Mouse (Mus musculus): ENCODE results near the gene Pou2f3. TPM values are rescaled to one million over a fixed set of nuclear protein-coding genes. Genes with fewer than 3 reads are reported as not detected.

Gene Pou2f3
- polyA plus RNA-seq, 1 experiment from 2014 or later: not detected

DNA sequence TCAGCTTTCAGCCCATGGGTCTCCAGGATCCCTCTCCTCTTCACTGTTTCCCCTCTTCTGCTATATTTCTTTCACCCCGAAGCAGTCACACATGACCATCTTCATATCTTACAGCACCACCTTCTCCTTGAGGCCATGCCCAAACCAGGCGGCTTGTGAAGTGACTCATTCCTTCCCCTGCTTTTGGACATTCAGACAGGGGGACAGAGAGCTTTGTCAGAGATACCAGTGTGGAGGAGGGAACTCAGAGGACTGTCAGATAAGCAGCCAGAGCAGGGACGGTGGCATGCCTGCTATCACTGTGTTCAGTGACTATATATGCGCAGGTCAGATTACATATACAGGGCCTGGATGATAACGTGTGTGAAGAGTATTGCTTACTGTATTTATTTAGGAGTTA is 24.3 kb upstream of the Pou2f3 start:
- 88% methylated on average over 5 of the region's 5 CpGs for WGBS
- Histone ChIP-seq H3K27ac (no peak overlapping the region), H3K27me3 (ENCODE audit: control insufficient read depth, insufficient read depth, low read length) (peaks cover 28% of the 10 kb centered on the region), H3K4me2 (replicated peaks) (no peak overlapping the region), H3K9ac (no peak overlapping the region), H3K4me3 (replicated peaks; ENCODE audit: low read length) (no peak overlapping the region), H3K4me1 (replicated peaks; ENCODE audit: control insufficient read depth, insufficient read depth, low read length) (no peaks in the 10 kb centered on the region; the same call in 1 of the 2 replicates), H3K9me3 (ENCODE audit: control insufficient read depth, low read length) (no peaks in the 10 kb centered on the region), H3K36me3 (replicated peaks; ENCODE audit: control insufficient read depth, insufficient read depth) (no peaks in the 10 kb centered on the region)
- DNase-seq (ENCODE audit: low spot score): no peak
- no peak for ATAC-seq (ENCODE audit: low FRiP score)

DNA sequence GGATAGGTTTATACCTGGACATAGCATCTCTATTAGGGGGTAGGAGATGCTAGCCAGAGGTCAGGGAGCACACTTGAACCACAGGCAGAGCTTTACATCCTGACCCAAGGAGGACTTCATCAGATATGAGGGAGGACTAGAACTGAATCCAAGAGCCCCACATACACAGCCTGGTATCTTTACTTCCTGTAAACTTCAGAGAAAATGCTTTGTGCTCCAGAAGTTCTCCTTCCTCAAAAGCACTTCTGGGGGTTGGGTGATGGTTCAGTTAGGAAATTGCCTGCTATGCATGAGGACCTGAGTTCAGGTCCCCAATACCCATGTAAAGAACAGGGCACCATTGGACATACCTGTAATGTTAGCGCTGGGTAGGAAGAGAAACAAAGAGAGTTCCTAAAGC is 23.3 kb upstream of the Pou2f3 start:
- Histone ChIP-seq H3K9ac (no peak overlapping the region), H3K27ac (no peak overlapping the region), H3K36me3 (replicated peaks; ENCODE audit: control insufficient read depth, insufficient read depth) (no peaks in the 10 kb centered on the region), H3K4me3 (replicated peaks; ENCODE audit: low read length) (no peak overlapping the region), H3K9me3 (ENCODE audit: control insufficient read depth, low read length) (no peaks in the 10 kb centered on the region), H3K4me1 (replicated peaks; ENCODE audit: control insufficient read depth, insufficient read depth, low read length) (no peaks in the 10 kb centered on the region), H3K27me3 (ENCODE audit: control insufficient read depth, insufficient read depth, low read length) (peaks cover 18% of the 10 kb centered on the region), H3K4me2 (replicated peaks) (no peak overlapping the region)
- DNase-seq (ENCODE audit: low spot score) (no peak), ATAC-seq (ENCODE audit: low FRiP score) (no peak)
- 97% methylated on average over 1 of the region's 1 CpGs for WGBS

DNA sequence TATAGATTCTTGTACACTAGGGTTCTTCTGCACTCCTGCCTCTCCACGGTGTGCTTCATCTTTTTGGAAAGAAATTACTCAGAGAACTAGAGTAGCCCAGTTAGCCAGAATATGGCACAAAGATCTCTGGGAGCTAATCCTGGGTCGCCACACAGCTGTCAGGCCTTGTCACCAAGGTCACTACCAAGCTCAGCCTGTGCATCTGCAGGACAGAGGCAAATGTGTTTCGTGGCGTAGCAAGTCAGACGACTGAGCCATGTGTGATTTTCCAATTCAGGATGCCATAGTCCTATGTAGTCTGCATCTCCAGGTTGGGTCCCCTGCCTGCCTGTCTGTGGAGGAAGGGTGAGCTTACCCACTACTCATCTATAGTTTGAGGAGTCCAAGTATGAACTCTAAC is 22.9 kb upstream of the Pou2f3 start:
- no peak overlapping the region for H3K4me3 ChIP-seq (replicated peaks; ENCODE audit: low read length)
- no peak overlapping the region for H3K4me2 ChIP-seq (replicated peaks)
- no peaks in the 10 kb centered on the region for H3K9me3 ChIP-seq (ENCODE audit: control insufficient read depth, low read length)
- WGBS: 80% methylated on average over 5 of the region's 5 CpGs
- DNase-seq (ENCODE audit: low spot score) (no peak), ATAC-seq (ENCODE audit: low FRiP score) (no peak)
- peaks cover 13% of the 10 kb centered on the region for H3K27me3 ChIP-seq (ENCODE audit: control insufficient read depth, insufficient read depth, low read length)
- H3K36me3 ChIP-seq (replicated peaks; ENCODE audit: control insufficient read depth, insufficient read depth): no peaks in the 10 kb centered on the region
- no peaks in the 10 kb centered on the region for H3K4me1 ChIP-seq (replicated peaks; ENCODE audit: control insufficient read depth, insufficient read depth, low read length)
- no peak overlapping the region for H3K27ac ChIP-seq
- no peak overlapping the region for H3K9ac ChIP-seq

DNA sequence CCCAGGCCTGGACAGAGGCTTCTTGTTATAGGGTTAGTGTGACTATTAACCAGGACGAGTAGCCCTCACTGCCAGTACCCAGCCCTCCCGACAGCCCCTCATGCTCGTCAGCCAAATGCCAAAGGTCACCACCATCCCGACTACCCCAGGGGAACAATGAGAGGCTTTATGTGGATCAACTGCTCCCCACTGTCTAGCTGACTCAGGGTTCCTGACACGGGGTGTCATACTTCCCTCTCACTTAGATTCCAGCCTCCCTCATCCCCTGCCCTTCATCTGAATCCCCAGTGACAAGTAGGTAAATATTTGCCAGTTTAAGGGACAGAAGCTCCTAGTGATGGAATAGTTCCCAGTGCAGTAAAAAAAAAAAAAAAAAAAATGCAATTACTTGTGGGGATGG is 22.1 kb upstream of the Pou2f3 start:
- Histone ChIP-seq H3K27ac (no peak overlapping the region), H3K9ac (no peak overlapping the region), H3K9me3 (ENCODE audit: control insufficient read depth, low read length) (no peaks in the 10 kb centered on the region), H3K4me3 (replicated peaks; ENCODE audit: low read length) (no peak overlapping the region), H3K4me2 (replicated peaks) (no peak overlapping the region), H3K36me3 (replicated peaks; ENCODE audit: control insufficient read depth, insufficient read depth) (no peaks in the 10 kb centered on the region), H3K4me1 (replicated peaks; ENCODE audit: control insufficient read depth, insufficient read depth, low read length) (no peaks in the 10 kb centered on the region), H3K27me3 (ENCODE audit: control insufficient read depth, insufficient read depth, low read length) (peaks cover 6% of the 10 kb centered on the region; the same call in 1 of the 2 replicates)
- WGBS: 18% methylated on average over 5 of the region's 5 CpGs
- DNase-seq (ENCODE audit: low spot score) (no peak), ATAC-seq (ENCODE audit: low FRiP score) (no peak)

- no peak overlapping the region for H3K9ac ChIP-seq
- DNase-seq (ENCODE audit: low spot score) (no peak), ATAC-seq (ENCODE audit: low FRiP score) (no peak)
- no peaks in the 10 kb centered on the region for H3K9me3 ChIP-seq (ENCODE audit: control insufficient read depth, low read length)
- no peaks in the 10 kb centered on the region for H3K4me1 ChIP-seq (replicated peaks; ENCODE audit: control insufficient read depth, insufficient read depth, low read length)
- 78% methylated on average over 4 of the region's 4 CpGs for WGBS
- no peaks in the 10 kb centered on the region for H3K36me3 ChIP-seq (replicated peaks; ENCODE audit: control insufficient read depth, insufficient read depth)
- no peak overlapping the region for H3K4me2 ChIP-seq (replicated peaks)
- H3K27ac ChIP-seq: no peak overlapping the region
- H3K27me3 ChIP-seq (ENCODE audit: control insufficient read depth, insufficient read depth, low read length): peaks cover 3% of the 10 kb centered on the region; the same call in 1 of the 2 replicates
- no peak overlapping the region for H3K4me3 ChIP-seq (replicated peaks; ENCODE audit: low read length)
Observed at GRCm38 (mm10) chr9:43231805-43232204, 21.6 kb upstream of the Pou2f3 start.

DNA sequence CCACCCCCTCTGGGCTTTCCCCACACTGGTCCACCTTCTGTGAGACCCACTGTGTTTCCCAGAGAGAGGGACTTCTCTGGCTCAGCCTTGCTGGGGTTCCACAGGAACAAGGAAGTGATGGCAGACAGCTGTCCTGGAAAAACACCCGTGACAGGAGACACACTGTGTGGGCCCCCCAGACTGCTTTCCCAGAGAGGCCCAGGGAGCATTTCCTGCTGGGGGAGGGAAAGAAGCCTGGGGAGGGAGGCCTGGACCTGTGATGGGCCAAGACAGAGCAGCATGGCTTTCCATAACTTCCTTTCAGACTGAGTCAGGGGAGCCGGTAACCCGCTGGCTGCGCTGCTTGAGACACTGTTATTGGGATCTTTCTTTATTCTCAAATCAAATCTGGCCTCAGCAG is 20.7 kb upstream of the Pou2f3 start:
- Histone ChIP-seq H3K36me3 (replicated peaks; ENCODE audit: control insufficient read depth, insufficient read depth) (no peaks in the 10 kb centered on the region), H3K27me3 (ENCODE audit: control insufficient read depth, insufficient read depth, low read length) (no peaks in the 10 kb centered on the region), H3K27ac (no peak overlapping the region), H3K4me3 (replicated peaks; ENCODE audit: low read length) (no peak overlapping the region), H3K9ac (no peak overlapping the region), H3K4me2 (replicated peaks) (no peak overlapping the region), H3K9me3 (ENCODE audit: control insufficient read depth, low read length) (no peaks in the 10 kb centered on the region), H3K4me1 (replicated peaks; ENCODE audit: control insufficient read depth, insufficient read depth, low read length) (no peaks in the 10 kb centered on the region)
- WGBS: 63% methylated on average over 4 of the region's 4 CpGs
- ATAC-seq (ENCODE audit: low FRiP score) (no peak), DNase-seq (ENCODE audit: low spot score) (no peak)

GRCm38 (mm10) chr9:43229962-43230361 is 19.8 kb upstream of the Pou2f3 start:
- Histone ChIP-seq H3K4me3 (replicated peaks; ENCODE audit: low read length) (no peak overlapping the region), H3K4me1 (replicated peaks; ENCODE audit: control insufficient read depth, insufficient read depth, low read length) (no peaks in the 10 kb centered on the region), H3K4me2 (replicated peaks) (no peak overlapping the region), H3K9ac (no peak overlapping the region), H3K27me3 (ENCODE audit: control insufficient read depth, insufficient read depth, low read length) (no peaks in the 10 kb centered on the region), H3K27ac (no peak overlapping the region), H3K9me3 (ENCODE audit: control insufficient read depth, low read length) (no peaks in the 10 kb centered on the region), H3K36me3 (replicated peaks; ENCODE audit: control insufficient read depth, insufficient read depth) (no peaks in the 10 kb centered on the region)
- DNase-seq (ENCODE audit: low spot score): no peak
- no peak for ATAC-seq (ENCODE audit: low FRiP score)
- WGBS: 88% methylated on average over 7 of the region's 7 CpGs

GRCm38 (mm10) chr9:43229398-43229895 is 19.3 kb upstream of the Pou2f3 start:
- WGBS: 90% methylated on average over 10 of the region's 10 CpGs
- no peak overlapping the region for H3K4me2 ChIP-seq (replicated peaks)
- no peaks in the 10 kb centered on the region for H3K9me3 ChIP-seq (ENCODE audit: control insufficient read depth, low read length)
- H3K27ac ChIP-seq: no peak overlapping the region
- no peaks in the 10 kb centered on the region for H3K27me3 ChIP-seq (ENCODE audit: control insufficient read depth, insufficient read depth, low read length)
- H3K4me1 ChIP-seq (replicated peaks; ENCODE audit: control insufficient read depth, insufficient read depth, low read length): no peaks in the 10 kb centered on the region
- DNase-seq (ENCODE audit: low spot score) (no peak), ATAC-seq (ENCODE audit: low FRiP score) (no peak)
- no peaks in the 10 kb centered on the region for H3K36me3 ChIP-seq (replicated peaks; ENCODE audit: control insufficient read depth, insufficient read depth)
- H3K4me3 ChIP-seq (replicated peaks; ENCODE audit: low read length): no peak overlapping the region
- H3K9ac ChIP-seq: no peak overlapping the region

GRCm38 (mm10) chr9:43228745-43229144 is 18.6 kb upstream of the Pou2f3 start:
- H3K27ac ChIP-seq: no peak overlapping the region
- no peak overlapping the region for H3K4me3 ChIP-seq (replicated peaks; ENCODE audit: low read length)
- ATAC-seq (ENCODE audit: low FRiP score) (no peak), DNase-seq (ENCODE audit: low spot score) (no peak)
- no peaks in the 10 kb centered on the region for H3K36me3 ChIP-seq (replicated peaks; ENCODE audit: control insufficient read depth, insufficient read depth)
- WGBS: 91% methylated on average over 2 of the region's 2 CpGs
- no peaks in the 10 kb centered on the region for H3K9me3 ChIP-seq (ENCODE audit: control insufficient read depth, low read length)
- H3K9ac ChIP-seq: no peak overlapping the region
- H3K4me1 ChIP-seq (replicated peaks; ENCODE audit: control insufficient read depth, insufficient read depth, low read length): no peaks in the 10 kb centered on the region
- H3K27me3 ChIP-seq (ENCODE audit: control insufficient read depth, insufficient read depth, low read length): no peaks in the 10 kb centered on the region
- no peak overlapping the region for H3K4me2 ChIP-seq (replicated peaks)

DNA sequence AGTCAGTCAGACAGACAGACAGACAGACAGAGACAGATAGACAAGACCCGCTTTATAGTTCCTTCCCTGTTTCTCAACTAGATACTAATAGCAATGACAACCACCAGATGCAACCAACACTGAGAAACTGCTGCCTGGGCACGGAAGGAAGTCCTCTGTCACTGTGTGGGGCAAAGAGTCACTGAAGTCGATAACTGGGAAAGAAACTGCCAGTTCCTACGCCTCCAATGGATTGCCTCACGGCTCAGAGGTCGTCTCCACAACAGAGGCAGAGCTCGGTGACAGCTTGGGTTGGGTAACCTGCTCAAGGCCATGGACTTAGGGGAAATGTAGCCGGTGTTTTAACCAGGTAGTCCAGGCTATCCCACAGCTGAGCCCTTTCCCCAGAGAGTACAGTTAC is 17.5 kb upstream of the Pou2f3 start:
- 87% methylated on average over 8 of the region's 8 CpGs for WGBS
- DNase-seq (ENCODE audit: low spot score): no peak

More for the DNA sequence above, 17.5 kb upstream of the Pou2f3 start:
- H3K4me2 ChIP-seq (replicated peaks): no peak overlapping the region
- no peaks in the 10 kb centered on the region for H3K27me3 ChIP-seq (ENCODE audit: control insufficient read depth, insufficient read depth, low read length)
- no peaks in the 10 kb centered on the region for H3K9me3 ChIP-seq (ENCODE audit: control insufficient read depth, low read length)
- H3K4me1 ChIP-seq (replicated peaks; ENCODE audit: control insufficient read depth, insufficient read depth, low read length): no peaks in the 10 kb centered on the region
- no peak overlapping the region for H3K4me3 ChIP-seq (replicated peaks; ENCODE audit: low read length)
- no peak overlapping the region for H3K27ac ChIP-seq
- ATAC-seq (ENCODE audit: low FRiP score): no peak
- H3K36me3 ChIP-seq (replicated peaks; ENCODE audit: control insufficient read depth, insufficient read depth): no peaks in the 10 kb centered on the region
- H3K9ac ChIP-seq: no peak overlapping the region

All from hindbrain, embryonic 14.5 days (tissue).